In genomic region chr3:141469338-141469737, GRCm38 (mm10) we compare ENCODE assay signal across 10 mouse cellular contexts. TPM values are rescaled to one million over a fixed set of nuclear protein-coding genes. Genes with fewer than 3 reads are reported as not detected.
A peak's percentile ranks its signal among the peaks of the same experiment; 100 is the strongest.
DNase-seq lines count a peak whose midpoint lies in the region; ATAC-seq and TF ChIP-seq lines count a peak whose summit lies in the region.
"Had no signal": no experiment of that assay in that cellular context is flagged by ENCODE, and none has a peak within 500 bp of the region (broad histone marks: within the 10 kb centered on the region; RNA-seq: fewer than 3 reads in every experiment).

No protein-coding gene starts in this region.

- no peak for TF ChIP-seq EP300 in CH12.LX (IDR thresholded peaks at IDR 0.05; ENCODE audit: low read length)

- no peaks in the 10 kb centered on the region for H3K27me3 ChIP-seq in kidney, embryonic 16.5 days (ENCODE audit: insufficient read depth, low read length)
- H3K27me3 ChIP-seq in CH12.LX (replicated peaks): no peaks in the 10 kb centered on the region
- H3K27me3 ChIP-seq in hindbrain, embryonic 16.5 days (replicated peaks; ENCODE audit: control insufficient read depth, insufficient read depth, low read length): no peaks in the 10 kb centered on the region
- peaks cover 35% of the 10 kb centered on the region for H3K27me3 ChIP-seq in forebrain, embryonic 12.5 days

- peak overlapping the region; percentile 40 for H3K4me2 ChIP-seq in kidney, embryonic 16.5 days (replicated peaks; ENCODE audit: low read depth, low read length)
- H3K4me2 ChIP-seq in CH12.LX (ENCODE audit: insufficient read depth, low read depth, poor library complexity, severe bottlenecking): no peak overlapping the region
- H3K4me2 ChIP-seq in hindbrain, embryonic 16.5 days (ENCODE audit: low read length): peak overlapping the region; percentile 56
- H3K4me2 ChIP-seq in forebrain, embryonic 12.5 days: no peak overlapping the region

- H3K79me2 ChIP-seq in CH12.LX (replicated peaks; ENCODE audit: control insufficient read depth, extremely low read depth, insufficient read depth, poor library complexity, severe bottlenecking): no peaks in the 10 kb centered on the region

- no peaks in the 10 kb centered on the region for H3K9me3 ChIP-seq in kidney, embryonic 16.5 days (ENCODE audit: low read length)
- H3K9me3 ChIP-seq in CH12.LX (replicated peaks; ENCODE audit: low read length): peaks cover 19% of the 10 kb centered on the region
- no peaks in the 10 kb centered on the region for H3K9me3 ChIP-seq in hindbrain, embryonic 16.5 days (ENCODE audit: control insufficient read depth, low read length)
- H3K9me3 ChIP-seq in forebrain, embryonic 12.5 days: no peaks in the 10 kb centered on the region

- TF ChIP-seq POLR2A in CH12.LX (IDR thresholded peaks at IDR 0.05; ENCODE audit: low read depth, low read length): no peak

- H3K9ac ChIP-seq in kidney, embryonic 16.5 days (replicated peaks; ENCODE audit: low read length): no peak overlapping the region
- no peak overlapping the region for H3K9ac ChIP-seq in CH12.LX (ENCODE audit: insufficient read depth, low read depth)
- H3K9ac ChIP-seq in hindbrain, embryonic 16.5 days (ENCODE audit: low read depth, low read length): no peak overlapping the region
- H3K9ac ChIP-seq in forebrain, embryonic 12.5 days: no peak overlapping the region

- no peak for ATAC-seq in kidney, embryonic 16.5 days (ENCODE audit: low FRiP score, low TSS enrichment)
- ATAC-seq in hindbrain, embryonic 16.5 days: no peak
- no peak for ATAC-seq in forebrain, embryonic 12.5 days (ENCODE audit: low FRiP score)

- no peak overlapping the region for H3K27ac ChIP-seq in kidney, embryonic 16.5 days (ENCODE audit: low read length)
- no peak overlapping the region for H3K27ac ChIP-seq in CH12.LX (ENCODE audit: insufficient read depth, low read depth)
- no peak overlapping the region for H3K27ac ChIP-seq in hindbrain, embryonic 16.5 days (ENCODE audit: low read depth, low read length)
- no peak overlapping the region for H3K27ac ChIP-seq in forebrain, embryonic 12.5 days

- H3K4me1 ChIP-seq in kidney, embryonic 16.5 days (ENCODE audit: insufficient read depth, low read length): peaks cover 28% of the 10 kb centered on the region; the same call in 1 of the 2 replicates
- H3K4me1 ChIP-seq in CH12.LX (ENCODE audit: control insufficient read depth in 1 of 2, insufficient read depth in 2 of 2): no peaks in the 10 kb centered on the region
- no peaks in the 10 kb centered on the region for H3K4me1 ChIP-seq in hindbrain, embryonic 16.5 days (ENCODE audit: control insufficient read depth, insufficient read depth, low read depth, low read length)
- H3K4me1 ChIP-seq in forebrain, embryonic 12.5 days: peaks cover 10% of the 10 kb centered on the region; the same call in 1 of the 2 replicates

- 0 out of 2 replicates have a peak overlapping the region, but pooled peaks have one; percentile 1 for H3K4me3 ChIP-seq in kidney, embryonic 16.5 days (ENCODE audit: low read length)
- H3K4me3 ChIP-seq in CH12.LX (replicated peaks in 1 of 3; ENCODE audit: low read depth in 2 of 3, low read length in 2 of 3, poor library complexity in 1 of 3): no peak overlapping the region
- H3K4me3 ChIP-seq in hindbrain, embryonic 16.5 days (ENCODE audit: low read length): peak overlapping the region; percentile 90
- H3K4me3 ChIP-seq in forebrain, embryonic 12.5 days (replicated peaks): no peak overlapping the region

- in situ Hi-C loops in CH12.LX (cut with MboI; ENCODE audit: low pct_ligation_motif_present, low pct_unique_long_range_greater_than_20kb, low sequenced_read_pairs): loop anchor here (25.0 kb wide), 1 partner anchor 368 kb away; no protein-coding TSS in a partner anchor

- no peak for DNase-seq in kidney, adult 18-20 months
- DNase-seq in CH12.LX (ENCODE audit: extremely low read depth): peak; percentile 34
- peak; percentile 50 for DNase-seq in MN1 (ENCODE audit: low spot score)
- no peak for DNase-seq in spleen, postnatal 4 days (ENCODE audit: low spot score in 2 of 2)
- DNase-seq: heart, adult 18-20 months; kidney, adult 8-10 months had no signal

- dilution Hi-C loops in CH12.LX (cut with MboI; ENCODE audit: extremely low pct_ligation_motif_present, extremely low pct_unique_long_range_greater_than_20kb, low sequenced_read_pairs): no loop called here

- TF ChIP-seq CTCF in CH12.LX (conservative IDR thresholded peaks at IDR 0.05 in 1 of 2, IDR thresholded peaks at IDR 0.05 in 1 of 2; ENCODE audit: low read depth in 2 of 2, low read length in 2 of 2): peak in 1 of 2 experiments; percentile 72; a peak in 2 of 4 replicates

- 34% methylated on average over 2 of the region's 2 CpGs for WGBS in kidney, embryonic 16.5 days
- 53% methylated on average over 2 of the region's 2 CpGs for WGBS in hindbrain, embryonic 16.5 days
- 55% methylated on average over 2 of the region's 2 CpGs for WGBS in forebrain, embryonic 12.5 days

- TF ChIP-seq RAD21 in CH12.LX (IDR thresholded peaks at IDR 0.05; ENCODE audit: low read depth, low read length): peak; percentile 61

- H3K36me3 ChIP-seq in kidney, embryonic 16.5 days (ENCODE audit: insufficient read depth, low read length): no peaks in the 10 kb centered on the region
- no peaks in the 10 kb centered on the region for H3K36me3 ChIP-seq in CH12.LX (replicated peaks in 1 of 2; ENCODE audit: control insufficient read depth in 1 of 2, insufficient read depth in 1 of 2, low read length in 1 of 2)
- no peaks in the 10 kb centered on the region for H3K36me3 ChIP-seq in hindbrain, embryonic 16.5 days (ENCODE audit: control insufficient read depth, insufficient read depth, low read length)
- H3K36me3 ChIP-seq in forebrain, embryonic 12.5 days (replicated peaks): no peaks in the 10 kb centered on the region

TF ChIP-seq in CH12.LX, 34 proteins besides CTCF, POLR2A, EP300 and RAD21:
- no peak for TF ChIP-seq ZNF384 (IDR thresholded peaks at IDR 0.05; ENCODE audit: low read depth, low read length)
- TF ChIP-seq JUND (conservative IDR thresholded peaks at IDR 0.05; ENCODE audit: low read depth, low read length): peak; percentile 39; the same call in 1 of the 2 replicates
- TF ChIP-seq IRF4 (IDR thresholded peaks at IDR 0.05; ENCODE audit: low read depth, low read length): peak; percentile 77; the same call in 1 of the 2 replicates
- peak; percentile 81 for TF ChIP-seq SMC3 (IDR thresholded peaks at IDR 0.05; ENCODE audit: low read depth, low read length)

RNA-seq across cellular contexts. Expression of gene Unc5c, which starts 4.3 kb away (rescaled TPM):
- 20.8 and 26.2 TPM in 2 replicates for polyA plus RNA-seq in kidney, embryonic 16.5 days (2015; fragmentation: Nextera tagmentation; extraction: Ambion mirVana)
- total RNA-seq in CH12.LX (2012; rRNA removed): not detected in 2 replicates
- total RNA-seq in CH12.LX (2014; rRNA removed): not detected in 2 replicates
- polyA plus RNA-seq in CH12.LX (2012; ENCODE audit: insufficient read length, low read depth): not detected in 2 replicates
- polyA plus RNA-seq in hindbrain, embryonic 16.5 days (2015; fragmentation: Nextera tagmentation; extraction: Ambion mirVana): 22.9 and 26.6 TPM in 2 replicates
- polyA plus RNA-seq in forebrain, embryonic 12.5 days (2016; fragmentation: Nextera tagmentation; extraction: Ambion mirVana): 6.7 and 9.3 TPM in 2 replicates
- total RNA-seq: liver, adult 2 months had no signal
- polyA plus RNA-seq: liver, adult 2 months had no signal

Comparison
In these comparisons a context has a peak if more than half of its experiments do, and no peak if none do; other contexts are left out.
1. H3K4me2 ChIP-seq: peak in kidney, embryonic 16.5 days (single experiment) and hindbrain, embryonic 16.5 days (single experiment); none in CH12.LX (single experiment) and forebrain, embryonic 12.5 days (single experiment).
2. H3K4me3 ChIP-seq: peak in kidney, embryonic 16.5 days (single experiment) and hindbrain, embryonic 16.5 days (single experiment); none in CH12.LX (0 of 3) and forebrain, embryonic 12.5 days (single experiment).
3. DNase-seq: peak in CH12.LX (single experiment) and MN1 (single experiment); none in kidney, adult 18-20 months (single experiment) and spleen, postnatal 4 days (0 of 2).